Mouse (Mus musculus) common myeloid progenitor, adult 5-6 weeks (primary cell): ENCODE data around the gene B4galnt2. TPM values are rescaled to one million over a fixed set of nuclear protein-coding genes. Genes with fewer than 3 reads are reported as not detected.

Experiments used
- ATAC-seq: replicated peaks from 2 replicates; pipeline ENCODE4 v1.8.0; 2016; ENCODE audit warnings: low read depth, mild to moderate bottlenecking, moderate TSS enrichment, inconsistent platforms; ENCODE audit not compliant: poor library complexity, severe bottlenecking
- total RNA-seq: library from RNA; stranded (forward); fragments of 200-1000, 187-1606 nt; gene quantifications from 2 replicates; pipeline ENCODE4 v1.2.3, GENCODE M21; 2017

B4galnt2 gene
- total RNA-seq, 1 experiment from 2014 or later = not detected

DNA sequence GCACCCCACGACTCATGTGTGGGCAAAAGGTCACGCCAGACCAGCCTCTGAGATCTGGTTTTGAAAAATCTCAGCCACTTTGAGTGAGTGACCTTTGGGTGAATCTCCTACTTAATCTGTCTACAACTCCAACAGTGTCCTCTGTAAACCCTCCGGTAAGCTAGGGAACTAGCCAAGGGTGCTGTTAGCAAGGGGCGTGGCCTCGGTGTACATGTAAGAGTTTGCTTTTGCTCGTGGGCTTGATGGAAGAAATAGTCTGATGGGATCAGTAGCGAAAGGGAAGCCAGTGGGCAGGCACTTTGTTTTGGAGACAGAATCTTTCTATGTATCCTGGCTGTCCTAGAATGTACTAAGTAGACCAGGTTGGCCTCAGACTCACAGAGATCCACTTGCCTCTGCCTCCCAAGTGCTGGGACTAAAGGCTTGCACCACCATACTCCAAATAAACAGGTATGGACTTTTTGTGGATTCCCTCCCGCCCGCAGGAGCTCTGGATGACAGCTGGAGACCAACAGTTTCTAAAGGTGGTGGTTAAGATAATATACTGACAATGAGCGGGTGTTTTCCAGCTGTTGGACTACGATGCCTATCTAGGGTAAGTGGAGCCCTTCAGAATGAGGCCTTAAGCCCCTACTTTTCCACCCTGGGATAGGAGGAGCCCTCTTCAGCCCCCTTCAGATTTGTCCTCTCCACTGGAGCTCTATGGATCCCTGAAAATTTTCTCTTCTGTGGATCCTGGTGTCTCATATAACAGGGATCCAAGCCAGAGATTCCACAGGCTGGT is 86.3 kb downstream of the B4galnt2 start:
- ATAC-seq = no peak

GRCm38 (mm10) chr11:95827464-95828085 is 87.1 kb downstream of the B4galnt2 start:
- peak; percentile 31; the same call in 1 of the 2 replicates for ATAC-seq

DNA sequence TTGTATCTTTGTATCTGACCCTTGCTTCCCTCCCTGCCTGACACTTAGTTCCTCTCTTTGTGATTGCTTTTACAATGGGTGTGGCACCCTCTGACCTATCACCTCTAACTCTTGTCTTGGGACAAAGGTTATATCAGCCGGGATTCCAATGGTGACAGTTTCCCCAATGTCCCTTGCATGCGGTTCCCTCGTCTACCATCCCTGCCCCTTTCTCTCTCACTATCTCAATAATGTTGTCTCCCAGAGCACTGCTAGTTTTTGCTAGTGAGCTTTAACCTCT is 87.6 kb downstream of the B4galnt2 start:
- no peak for ATAC-seq

DNA sequence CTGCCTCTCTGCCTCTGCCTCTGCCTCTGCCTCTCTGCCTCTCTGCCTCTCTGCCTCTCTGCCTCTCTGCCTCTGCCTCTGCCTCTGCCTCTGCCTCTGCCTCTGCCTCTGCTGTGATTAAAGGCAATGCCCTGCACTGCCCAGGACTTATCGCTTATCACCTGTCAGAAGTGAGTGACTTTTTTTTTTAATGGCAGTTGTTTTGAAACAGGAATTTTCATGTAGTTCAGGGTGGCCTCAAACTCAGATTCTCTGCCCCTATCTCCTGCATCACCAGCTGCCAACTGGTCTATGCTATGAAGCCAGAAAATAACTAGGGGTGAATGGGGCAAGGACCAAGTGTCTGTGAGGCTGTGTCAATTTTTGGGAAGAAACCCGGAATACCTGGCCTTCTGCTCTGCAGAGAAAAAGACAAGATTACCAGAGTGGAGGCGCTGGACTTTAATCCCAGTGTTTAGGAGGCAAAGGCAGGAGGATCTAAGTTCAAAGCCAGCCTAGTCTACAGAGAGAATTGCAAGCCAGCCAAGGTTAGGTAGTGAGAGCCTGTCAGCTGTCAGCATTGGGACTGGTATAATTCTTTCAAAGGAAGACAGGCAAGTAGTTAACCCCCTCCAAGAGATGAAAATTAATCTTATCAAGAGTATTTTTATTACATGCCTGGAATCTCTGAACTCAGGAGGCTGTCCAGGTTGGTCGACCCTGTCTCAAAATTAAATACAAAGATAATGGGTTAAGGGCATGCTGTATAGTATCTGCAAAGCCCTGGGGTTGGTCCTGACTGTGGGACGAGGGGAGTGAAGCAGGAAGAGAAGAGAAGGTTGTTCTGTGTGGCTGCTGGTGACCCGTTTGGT is 88.1 kb downstream of the B4galnt2 start:
- no peak for ATAC-seq

DNA sequence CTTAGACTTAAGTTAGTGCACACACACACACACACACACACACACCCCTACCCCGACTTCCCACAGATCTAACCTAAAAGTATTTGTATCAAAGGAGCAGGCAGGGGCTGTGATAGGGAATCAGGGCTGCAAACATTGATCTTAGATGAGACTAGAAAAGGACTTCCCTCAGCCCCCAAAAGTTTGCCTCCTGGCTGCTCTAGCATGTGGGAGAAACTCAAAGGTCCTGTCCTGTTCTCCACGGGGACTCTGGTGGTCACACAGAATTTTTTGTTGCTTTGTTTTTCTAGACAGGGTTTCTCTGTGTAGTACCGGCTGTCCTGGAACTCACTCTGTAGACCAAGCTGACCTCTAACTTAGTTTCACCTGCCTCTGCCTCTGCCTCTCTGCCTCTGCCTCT is 89.1 kb downstream of the B4galnt2 start:
- no peak for ATAC-seq

- ATAC-seq = no peak; the same call in 1 of the 2 replicates
Measured at GRCm38 (mm10) chr11:95824877-95825243, 89.8 kb downstream of the B4galnt2 start.

DNA sequence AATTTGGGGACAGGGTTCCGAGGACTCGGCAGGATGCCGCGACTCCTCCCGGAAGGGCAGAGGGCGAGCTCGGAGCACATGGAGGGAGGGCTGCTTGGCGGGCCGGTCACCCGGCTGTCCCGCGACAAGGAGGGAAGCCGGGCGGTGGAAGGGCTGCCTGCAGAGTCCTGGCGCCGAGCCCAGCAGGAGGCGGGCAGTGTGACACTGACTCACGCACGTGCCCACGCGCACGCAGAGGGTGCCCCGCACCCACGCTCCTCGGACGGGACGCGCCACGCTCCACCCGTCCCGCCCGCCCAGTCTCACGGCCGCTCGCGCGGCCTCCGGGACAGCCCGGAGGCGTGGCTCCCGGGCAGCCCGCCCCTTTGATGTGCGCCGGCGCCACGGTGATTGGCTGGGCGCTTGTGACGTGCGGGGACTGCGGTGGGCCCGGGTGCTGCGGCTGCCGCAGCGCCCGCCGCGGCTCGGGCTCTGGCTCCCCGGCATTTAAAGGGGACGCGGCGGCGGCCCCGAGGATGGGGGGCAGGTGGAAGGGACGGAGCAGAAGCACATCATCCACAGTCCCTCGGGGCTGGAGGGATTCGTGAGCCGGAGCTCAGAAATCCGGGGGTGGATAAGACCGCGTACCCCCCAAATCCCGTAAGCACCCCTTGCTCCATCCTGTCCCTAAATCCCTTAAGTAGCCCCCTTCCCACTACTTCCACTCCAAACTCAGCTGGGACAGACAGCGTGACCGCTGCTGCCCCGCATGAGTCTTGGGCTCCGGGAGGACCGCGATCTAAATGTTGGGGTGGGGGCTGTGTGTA is 90.4 kb downstream of the B4galnt2 start, which contains the start of gene Phospho1:
Gene Phospho1 (plus strand): TSS at position 429 of the 806 bp plus-strand sequence.
- peak; percentile 71 for ATAC-seq

- ATAC-seq = no peak
Measured at GRCm38 (mm10) chr11:95822437-95822836, 92.3 kb downstream of the B4galnt2 start.

- no peak for ATAC-seq
Measured at GRCm38 (mm10) chr11:95821511-95821910, 93.2 kb downstream of the B4galnt2 start.

DNA sequence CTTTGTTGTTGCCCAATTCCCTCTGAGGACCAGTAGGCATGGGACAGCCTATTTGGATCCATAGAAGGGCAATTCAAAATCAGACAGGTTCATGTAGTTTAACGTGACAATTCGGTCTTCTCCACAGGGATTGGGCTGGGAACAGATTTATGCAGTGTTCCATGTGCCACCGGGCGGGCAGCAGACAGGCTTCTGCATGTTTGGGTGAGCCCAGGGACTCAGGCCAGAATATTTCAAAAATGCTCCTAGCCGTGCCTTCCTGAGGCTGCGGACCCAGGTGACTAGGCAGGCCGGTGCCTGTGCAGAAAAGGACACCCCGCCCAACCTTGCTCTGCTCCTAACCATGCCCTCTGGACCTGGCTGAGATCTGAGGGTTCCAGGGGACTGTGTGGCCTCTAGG is 95.6 kb downstream of the B4galnt2 start:
- ATAC-seq = no peak

Other genes with a start within 250 kb of the B4galnt2 start
- 116 and 119 TPM in 2 replicates for gene Phb, start 247.9 kb downstream of the B4galnt2 start, total RNA-seq
- gene Zfp652, start 202.2 kb downstream of the B4galnt2 start, total RNA-seq = 19.7 and 22.2 TPM in 2 replicates
- gene B130006D01Rik, start 191.3 kb downstream of the B4galnt2 start, total RNA-seq = 1.5 and 1.6 TPM in 2 replicates
- gene Phospho1, start 90.4 kb downstream of the B4galnt2 start, total RNA-seq = 0.37 and 1.4 TPM in 2 replicates
- gene Gngt2, start 77.7 kb downstream of the B4galnt2 start, total RNA-seq = 2.6 and 10.2 TPM in 2 replicates
- 5.9 TPM in 2 replicates for gene Abi3, start 72.4 kb downstream of the B4galnt2 start, total RNA-seq
- gene Igf2bp1, start 91.0 kb upstream of the B4galnt2 start, total RNA-seq = not detected in 2 replicates
- gene Gip, start 109.7 kb upstream of the B4galnt2 start, total RNA-seq = not detected in 2 replicates
- gene Snf8, start 120.0 kb upstream of the B4galnt2 start, total RNA-seq = 41.2 and 42.4 TPM in 2 replicates
- gene Ube2z, start 150.5 kb upstream of the B4galnt2 start, total RNA-seq = 12.0 and 20.1 TPM in 2 replicates
- gene Atp5g1, start 160.8 kb upstream of the B4galnt2 start, total RNA-seq = 110 and 145 TPM in 2 replicates
- gene Calcoco2, start 197.1 kb upstream of the B4galnt2 start, total RNA-seq = not detected in 2 replicates
- not detected in 2 replicates for gene Ttll6, start 218.9 kb upstream of the B4galnt2 start, total RNA-seq